Comparison of ENCODE assay signal across 25 mouse cellular contexts in genomic region chr12:69824881-69825597, GRCm38 (mm10). TPM values are rescaled to one million over a fixed set of nuclear protein-coding genes. Genes with fewer than 3 reads are reported as not detected.
DNase-seq lines count a peak whose midpoint lies in the region; ATAC-seq and TF ChIP-seq lines count a peak whose summit lies in the region.
"Had no signal": no experiment of that assay in that cellular context is flagged by ENCODE, and none has a peak within 500 bp of the region (broad histone marks: within the 10 kb centered on the region; RNA-seq: fewer than 3 reads in every experiment).

No protein-coding gene starts in this region.

- no peak overlapping the region for H3K4me3 ChIP-seq in heart, embryonic 13.5 days
- no peak overlapping the region for H3K4me3 ChIP-seq in lung, postnatal 0 days (ENCODE audit: low read depth, low read length)
- H3K4me3 ChIP-seq in midbrain, embryonic 13.5 days (replicated peaks) = no peak overlapping the region
- H3K4me3 ChIP-seq: embryonic facial prominence, embryonic 15.5 days; forebrain, embryonic 15.5 days; hindbrain, embryonic 13.5 days; intestine, embryonic 15.5 days; limb, embryonic 13.5 days; midbrain, embryonic 10.5 days; neural tube, embryonic 15.5 days had no signal

- H3K4me1 ChIP-seq in heart, embryonic 13.5 days = peaks cover 13% of the 10 kb centered on the region
- H3K4me1 ChIP-seq in lung, postnatal 0 days (ENCODE audit: insufficient read depth, low read depth, low read length) = no peaks in the 10 kb centered on the region
- H3K4me1 ChIP-seq in midbrain, embryonic 13.5 days (replicated peaks) = peaks cover 10% of the 10 kb centered on the region
- H3K4me1 ChIP-seq: embryonic facial prominence, embryonic 15.5 days; forebrain, embryonic 15.5 days; hindbrain, embryonic 13.5 days; intestine, embryonic 15.5 days; limb, embryonic 13.5 days; neural tube, embryonic 15.5 days had no signal

- no peak for ATAC-seq in heart, embryonic 13.5 days (ENCODE audit: extremely low read depth, insufficient number of reproducible peaks, low FRiP score, low TSS enrichment)
- no peak for ATAC-seq in lung, postnatal 0 days
- ATAC-seq in activated CD4-positive, CD25-positive, alpha-beta regulatory T cell, adult 4 months = peak; percentile 86
- ATAC-seq in midbrain, embryonic 13.5 days = no peak
- ATAC-seq: forebrain, embryonic 15.5 days; intestine, embryonic 15.5 days had no signal

- H3K9ac ChIP-seq in heart, embryonic 13.5 days = no peak overlapping the region
- H3K9ac ChIP-seq in lung, postnatal 0 days (replicated peaks; ENCODE audit: low read depth) = no peak overlapping the region
- no peak overlapping the region for H3K9ac ChIP-seq in midbrain, embryonic 13.5 days (replicated peaks)
- H3K9ac ChIP-seq: embryonic facial prominence, embryonic 15.5 days; forebrain, embryonic 15.5 days; hindbrain, embryonic 13.5 days; intestine, embryonic 15.5 days; limb, embryonic 13.5 days; liver, embryonic 14.5 days; neural tube, embryonic 15.5 days had no signal

- no peak for TF ChIP-seq CTCF in lung, postnatal 0 days (IDR thresholded peaks at IDR 0.05)

- TF ChIP-seq EP300 in lung, postnatal 0 days (IDR thresholded peaks at IDR 0.05) = no peak

- no peak for DNase-seq in heart, adult 11 months
- peak; percentile 9 for DNase-seq in lung, postnatal 0 days (ENCODE audit: low spot score)
- DNase-seq in lung, postnatal 36 days = no peak
- no peak for DNase-seq in thymus, postnatal 0 days (ENCODE audit: low spot score)
- DNase-seq: adrenal gland, postnatal 25 days; cerebellum, adult 11 months; cerebellum, adult 9-11 months; gastrocnemius, postnatal 10 days; heart, adult 18-20 months; heart, postnatal 36 days; kidney, adult 8-10 months; kidney, postnatal 4 days; right cerebral cortex, postnatal 14 days had no signal

- no peaks in the 10 kb centered on the region for H3K27me3 ChIP-seq in heart, embryonic 13.5 days (replicated peaks)
- H3K27me3 ChIP-seq in lung, postnatal 0 days (replicated peaks; ENCODE audit: insufficient read depth, low read length) = no peaks in the 10 kb centered on the region
- no peaks in the 10 kb centered on the region for H3K27me3 ChIP-seq in midbrain, embryonic 13.5 days
- H3K27me3 ChIP-seq: embryonic facial prominence, embryonic 15.5 days; forebrain, embryonic 15.5 days; hindbrain, embryonic 13.5 days; intestine, embryonic 15.5 days; limb, embryonic 13.5 days; neural tube, embryonic 15.5 days had no signal

- H3K9me3 ChIP-seq in heart, embryonic 13.5 days = 0 out of 2 replicates have a peak, but pooled peaks cover 6% of the 10 kb centered on the region
- H3K9me3 ChIP-seq in lung, postnatal 0 days (ENCODE audit: low read length) = no peaks in the 10 kb centered on the region
- no peaks in the 10 kb centered on the region for H3K9me3 ChIP-seq in midbrain, embryonic 13.5 days
- H3K9me3 ChIP-seq: embryonic facial prominence, embryonic 15.5 days; forebrain, embryonic 15.5 days; hindbrain, embryonic 13.5 days; intestine, embryonic 15.5 days; neural tube, embryonic 15.5 days had no signal

- WGBS in heart, embryonic 13.5 days = 78% methylated on average over 9 of the region's 9 CpGs
- WGBS in lung, postnatal 0 days = 73% methylated on average over 9 of the region's 9 CpGs
- 81% methylated on average over 9 of the region's 9 CpGs for WGBS in midbrain, embryonic 13.5 days

- H3K4me2 ChIP-seq in heart, embryonic 13.5 days = no peak overlapping the region
- H3K4me2 ChIP-seq in lung, postnatal 0 days (replicated peaks; ENCODE audit: low read depth, low read length) = no peak overlapping the region
- H3K4me2 ChIP-seq in midbrain, embryonic 13.5 days (replicated peaks) = no peak overlapping the region
- H3K4me2 ChIP-seq: embryonic facial prominence, embryonic 15.5 days; forebrain, embryonic 15.5 days; hindbrain, embryonic 13.5 days; intestine, embryonic 15.5 days; limb, embryonic 13.5 days; neural tube, embryonic 15.5 days had no signal

- 0 out of 2 replicates have a peak overlapping the region, but pooled peaks have one; percentile 26 for H3K27ac ChIP-seq in heart, embryonic 13.5 days (replicated peaks)
- no peak overlapping the region for H3K27ac ChIP-seq in lung, postnatal 0 days (ENCODE audit: low read length)
- no peak overlapping the region for H3K27ac ChIP-seq in midbrain, embryonic 13.5 days
- H3K27ac ChIP-seq: embryonic facial prominence, embryonic 15.5 days; forebrain, embryonic 15.5 days; hindbrain, embryonic 13.5 days; intestine, embryonic 15.5 days; limb, embryonic 13.5 days; liver, embryonic 14.5 days; midbrain, embryonic 10.5 days; neural tube, embryonic 15.5 days had no signal

- peaks cover 89% of the 10 kb centered on the region for H3K36me3 ChIP-seq in heart, embryonic 13.5 days
- H3K36me3 ChIP-seq in lung, postnatal 0 days (ENCODE audit: insufficient read depth, low read length) = peaks cover 52% of the 10 kb centered on the region
- peaks cover 60% of the 10 kb centered on the region for H3K36me3 ChIP-seq in midbrain, embryonic 13.5 days

RNA-seq across cellular contexts. Expression of gene Cdkl1, which starts 34.0 kb away (rescaled TPM):
- 4.6 and 6.8 TPM in 2 replicates for polyA plus RNA-seq in heart, embryonic 13.5 days (2015; fragmentation: Nextera tagmentation; extraction: Ambion mirVana)
- polyA plus RNA-seq in lung, postnatal 0 days (2015; fragmentation: Nextera tagmentation; extraction: Ambion mirVana) = 2.7 and 3.1 TPM in 2 replicates
- not detected for polyA plus RNA-seq in activated CD4-positive, CD25-positive, alpha-beta regulatory T cell, adult 4 months (2017; shearing (Covaris generic))
- 4.2 and 7.8 TPM in 2 replicates for polyA plus RNA-seq in thymus, postnatal 0 days (2015; fragmentation: Nextera tagmentation; extraction: Ambion mirVana)
- polyA plus RNA-seq in midbrain, embryonic 13.5 days (2015; fragmentation: Nextera tagmentation; extraction: Ambion mirVana) = 2.0 and 2.2 TPM in 2 replicates
- polyA plus RNA-seq: C2C12 had no signal
